Mouse (Mus musculus) intestine, embryonic 15.5 days (tissue): ENCODE data around the gene Ppp6r3. TPM values are rescaled to one million over a fixed set of nuclear protein-coding genes. Genes with fewer than 3 reads are reported as not detected.

Experiments used
- ATAC-seq: fragments of 200-750 bp; cut with Nextera tagmentation; 2 replicates; pipeline ENCODE4 v1.8.0; 2017; ENCODE audit warnings: moderate TSS enrichment, moderate library complexity
- H3K27ac ChIP-seq: fragments of 300-500 bp; sonication (generic); 2 replicates; pipeline ENCODE4 v1.5.1; 2015; ENCODE audit warnings: mild to moderate bottlenecking, inconsistent platforms
- H3K27me3 ChIP-seq: fragments of 300-500 bp; sonication (generic); replicated peaks from 2 replicates; pipeline ENCODE4 v1.6.1; 2015; ENCODE audit warnings: inconsistent platforms
- H3K36me3 ChIP-seq: fragments of 300-500 bp; sonication (generic); 2 replicates; pipeline ENCODE4 v1.6.1; 2015; ENCODE audit warnings: inconsistent platforms
- H3K4me1 ChIP-seq: fragments of 300-500 bp; sonication (generic); replicated peaks from 2 replicates; pipeline ENCODE4 v1.6.1; 2015; ENCODE audit warnings: inconsistent platforms
- H3K4me2 ChIP-seq: fragments of 300-500 bp; sonication (generic); replicated peaks from 2 replicates; pipeline ENCODE4 v1.6.1; 2015; ENCODE audit warnings: mild to moderate bottlenecking, inconsistent platforms
- H3K4me3 ChIP-seq: fragments of 300-500 bp; sonication (generic); replicated peaks from 2 replicates; pipeline ENCODE4 v1.5.1; 2015; ENCODE audit warnings: inconsistent platforms
- H3K9ac ChIP-seq: fragments of 300-500 bp; sonication (generic); 2 replicates; pipeline ENCODE4 v1.6.1; 2015; ENCODE audit warnings: inconsistent platforms
- H3K9me3 ChIP-seq: fragments of 300-500 bp; sonication (generic); 2 replicates; pipeline ENCODE4 v1.6.1; 2016; ENCODE audit warnings: inconsistent platforms
- WGBS: fragments of 180-500 bp; shearing (Covaris S2); methylation state at CpG from one replicate; pipeline ENCODE4 v1.1.7; 2015; 5-methylcytosine and 5-hydroxymethylcytosine counted together
- polyA plus RNA-seq: library from polyadenylated mRNA; unstranded; fragments of >200 nt; fragmentation: Nextera tagmentation; extraction: Ambion mirVana; gene quantifications from 2 replicates; pipeline ENCODE4 v1.2.1, GENCODE M21; 2015

Ppp6r3 gene
- polyA plus RNA-seq = 46.9 and 51.1 TPM in 2 replicates

DNA sequence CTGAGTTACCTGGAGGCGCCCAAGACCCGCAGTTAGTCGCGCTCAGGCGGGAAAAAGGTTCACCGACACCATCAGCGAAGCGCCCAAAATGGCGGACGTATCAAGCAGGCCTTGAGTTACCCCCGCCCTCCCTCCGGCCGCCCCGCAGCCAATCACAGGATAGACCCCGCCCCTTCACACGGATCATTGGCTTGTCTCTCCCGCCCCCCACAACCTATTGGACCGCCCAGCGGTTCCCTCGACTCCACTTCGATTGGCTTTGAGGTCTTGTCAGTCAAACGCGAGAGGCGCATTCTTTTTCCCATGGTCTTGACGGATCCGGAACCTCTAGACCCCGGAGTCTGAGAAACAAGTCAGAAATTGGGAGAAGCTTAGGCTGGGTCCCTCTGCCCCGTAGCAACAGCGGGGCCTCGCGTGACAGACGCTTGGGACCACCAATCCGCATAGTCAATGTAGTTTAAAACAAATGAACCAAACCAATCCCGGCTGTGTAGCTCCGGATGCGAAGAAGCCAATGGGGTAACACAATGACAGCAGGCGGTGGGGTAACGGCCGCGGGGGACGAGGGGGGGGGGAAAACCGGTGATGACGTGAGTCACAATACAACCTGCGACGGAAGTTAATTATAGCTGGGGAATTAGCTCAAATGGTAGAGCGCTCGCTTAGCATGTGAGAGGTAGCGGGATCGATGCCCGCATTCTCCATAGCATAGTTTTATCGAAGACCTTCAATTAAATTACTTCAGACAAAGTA lies at the start of gene Ppp6r3:
TSS of gene Ppp6r3 (minus strand) at position 118 of the 753 bp plus-strand sequence.
- Histone ChIP-seq H3K4me3 (peak within 1 kb of the TSS; percentile 86), H3K9ac (peak within 1 kb of the TSS; percentile 88), H3K4me2 (peak within 1 kb of the TSS; percentile 68), H3K36me3 (no peaks in the 10 kb centered on the region), H3K9me3 (no peaks in the 10 kb centered on the region), H3K4me1 (peaks cover 11% of the 10 kb centered on the region; the same call in 1 of the 2 replicates), H3K27me3 (no peaks in the 10 kb centered on the region), H3K27ac (peak within 1 kb of the TSS; percentile 94)
- WGBS = under 1% methylated on average over 51 of the region's 51 CpGs
- peak; percentile 98 for ATAC-seq

DNA sequence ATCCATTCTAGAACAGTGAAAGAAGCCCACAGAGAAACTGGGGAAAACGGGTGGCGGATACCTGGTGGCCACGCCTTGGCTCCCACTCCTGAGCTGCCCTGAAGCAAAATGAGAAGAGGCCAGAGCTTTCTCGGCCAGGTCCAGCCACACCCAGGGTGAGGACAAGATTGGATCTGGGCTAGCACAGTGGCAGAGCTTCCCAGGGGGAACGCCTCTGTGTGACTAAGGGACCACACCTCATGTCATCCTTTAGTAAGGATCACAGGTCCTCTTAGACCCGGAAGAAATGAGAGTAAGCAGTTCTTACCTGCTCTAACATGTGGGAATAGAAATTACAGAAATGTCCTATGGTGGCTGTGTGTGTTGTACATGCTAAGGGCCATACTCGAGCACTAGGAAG lies 49.6 kb upstream of the Ppp6r3 start:
- Histone ChIP-seq H3K9ac (no peak overlapping the region), H3K4me3 (no peak overlapping the region), H3K36me3 (peaks cover 55% of the 10 kb centered on the region), H3K4me2 (no peak overlapping the region), H3K4me1 (peaks cover 4% of the 10 kb centered on the region; the same call in 1 of the 2 replicates), H3K27me3 (no peaks in the 10 kb centered on the region), H3K9me3 (no peaks in the 10 kb centered on the region), H3K27ac (peak overlapping the region; percentile 14; the same call in 1 of the 2 replicates)
- peak; percentile 44 for ATAC-seq
- 75% methylated on average over 7 of the region's 7 CpGs for WGBS

DNA sequence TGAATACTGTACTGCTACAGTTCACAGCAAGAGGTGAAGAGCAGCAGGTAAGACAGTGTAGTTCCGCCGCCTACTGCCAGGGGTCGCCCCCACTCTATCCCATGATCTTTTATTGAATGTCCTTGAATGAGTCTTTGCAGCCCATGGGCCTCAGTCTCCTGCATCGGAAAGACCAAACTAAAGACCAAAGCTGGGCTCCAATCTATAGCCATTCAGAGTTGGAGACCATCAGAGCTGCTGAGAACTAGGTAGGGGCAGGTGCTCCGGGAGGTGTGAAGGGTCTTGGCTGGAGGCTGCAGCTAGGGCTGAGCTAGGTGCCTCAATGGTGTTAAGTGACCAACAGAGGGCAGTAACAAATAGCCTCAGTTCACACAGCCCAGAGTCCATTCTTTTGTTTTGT lies 48.3 kb upstream of the Ppp6r3 start:
- H3K9ac ChIP-seq = no peak overlapping the region
- no peak overlapping the region for H3K27ac ChIP-seq
- no peak overlapping the region for H3K4me3 ChIP-seq
- H3K4me1 ChIP-seq = peaks cover 4% of the 10 kb centered on the region; the same call in 1 of the 2 replicates
- peaks cover 53% of the 10 kb centered on the region for H3K36me3 ChIP-seq
- no peaks in the 10 kb centered on the region for H3K27me3 ChIP-seq
- H3K4me2 ChIP-seq = no peak overlapping the region
- no peaks in the 10 kb centered on the region for H3K9me3 ChIP-seq
- WGBS = 70% methylated on average over 5 of the region's 5 CpGs
- ATAC-seq = peak; percentile 52

- H3K27me3 ChIP-seq = no peaks in the 10 kb centered on the region
- H3K9ac ChIP-seq = no peak overlapping the region
- H3K4me3 ChIP-seq = no peak overlapping the region
- H3K4me1 ChIP-seq = peaks cover 4% of the 10 kb centered on the region; the same call in 1 of the 2 replicates
- no peak for ATAC-seq
- no peak overlapping the region for H3K27ac ChIP-seq
- H3K9me3 ChIP-seq = no peaks in the 10 kb centered on the region
- whole genome bisulfite sequencing = 95% methylated on average over 4 of the region's 4 CpGs
- H3K36me3 ChIP-seq = peaks cover 51% of the 10 kb centered on the region
- H3K4me2 ChIP-seq = no peak overlapping the region
Measured at GRCm38 (mm10) chr19:3623294-3623693, 47.7 kb upstream of the Ppp6r3 start.

DNA sequence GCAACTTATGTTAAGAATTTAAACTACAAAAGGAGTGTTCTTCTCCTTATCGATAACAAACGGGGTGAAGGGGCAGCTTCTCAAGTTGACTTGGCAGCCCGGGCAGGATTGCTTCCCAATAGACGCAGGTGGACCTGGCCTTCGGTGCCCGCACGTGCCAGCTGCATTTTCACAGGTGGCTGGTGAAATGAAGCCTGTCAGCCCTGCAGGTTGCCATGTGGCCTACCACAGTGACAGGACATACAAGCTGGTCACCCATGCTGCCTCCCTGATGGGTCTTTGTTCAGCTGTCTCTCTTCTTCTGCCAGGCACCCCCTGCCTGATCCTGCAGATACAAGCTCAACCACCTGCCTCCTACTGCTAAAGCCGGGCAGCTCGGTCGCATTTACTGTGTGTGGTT lies 45.3 kb upstream of the Ppp6r3 start:
- no peak overlapping the region for H3K4me2 ChIP-seq
- H3K36me3 ChIP-seq = peaks cover 40% of the 10 kb centered on the region
- no peaks in the 10 kb centered on the region for H3K27me3 ChIP-seq
- no peak overlapping the region for H3K4me3 ChIP-seq
- H3K4me1 ChIP-seq = 0 out of 2 replicates have a peak, but pooled peaks cover 4% of the 10 kb centered on the region
- H3K9me3 ChIP-seq = no peaks in the 10 kb centered on the region
- no peak overlapping the region for H3K9ac ChIP-seq
- H3K27ac ChIP-seq = no peak overlapping the region
- no peak for ATAC-seq
- WGBS = 96% methylated on average over 10 of the region's 10 CpGs

DNA sequence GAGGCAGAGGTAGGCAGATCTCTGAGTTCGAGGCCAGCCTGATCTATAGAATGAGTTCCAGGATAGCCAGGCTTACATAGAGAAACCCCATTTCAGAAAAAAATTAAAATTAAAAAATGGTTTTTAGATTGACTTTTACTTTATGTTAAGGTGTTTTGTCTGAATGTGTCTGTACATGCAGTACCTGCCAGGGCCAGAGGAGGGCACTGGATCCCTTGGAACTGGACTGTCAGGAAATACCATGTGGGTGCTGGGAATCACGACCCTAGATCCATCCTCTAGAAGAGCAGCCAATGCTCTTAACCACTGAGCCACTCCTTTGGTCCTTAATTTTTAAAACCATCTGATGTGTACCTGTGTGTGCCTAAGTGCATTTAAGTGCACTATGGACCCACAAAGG lies 43.8 kb upstream of the Ppp6r3 start:
- no peak for ATAC-seq
- Histone ChIP-seq H3K27ac (no peak overlapping the region), H3K36me3 (peaks cover 48% of the 10 kb centered on the region), H3K4me2 (no peak overlapping the region), H3K9ac (no peak overlapping the region), H3K4me3 (no peak overlapping the region), H3K27me3 (no peaks in the 10 kb centered on the region), H3K4me1 (no peaks in the 10 kb centered on the region), H3K9me3 (no peaks in the 10 kb centered on the region)
- 87% methylated on average over 2 of the region's 2 CpGs for WGBS

DNA sequence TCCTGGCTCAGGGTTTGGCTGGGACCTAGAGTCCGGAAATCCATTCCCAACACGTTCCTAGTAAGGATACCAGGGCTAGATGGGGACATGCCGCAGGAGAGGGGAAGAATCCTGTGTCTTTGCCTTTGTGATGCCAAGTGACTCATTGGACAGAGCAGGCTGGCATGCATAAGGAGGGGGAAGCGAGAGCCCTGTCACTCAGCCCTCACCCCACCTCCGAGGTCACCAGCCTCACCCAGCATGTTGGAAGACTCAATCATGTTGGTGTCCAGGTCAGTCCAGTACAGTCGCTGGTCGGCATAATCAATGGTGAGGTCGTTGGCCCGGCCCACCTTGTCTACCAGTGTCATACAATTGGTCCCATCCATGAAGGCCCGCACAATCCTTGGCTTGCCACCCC lies 38.4 kb upstream of the Ppp6r3 start:
- ATAC-seq = no peak

DNA sequence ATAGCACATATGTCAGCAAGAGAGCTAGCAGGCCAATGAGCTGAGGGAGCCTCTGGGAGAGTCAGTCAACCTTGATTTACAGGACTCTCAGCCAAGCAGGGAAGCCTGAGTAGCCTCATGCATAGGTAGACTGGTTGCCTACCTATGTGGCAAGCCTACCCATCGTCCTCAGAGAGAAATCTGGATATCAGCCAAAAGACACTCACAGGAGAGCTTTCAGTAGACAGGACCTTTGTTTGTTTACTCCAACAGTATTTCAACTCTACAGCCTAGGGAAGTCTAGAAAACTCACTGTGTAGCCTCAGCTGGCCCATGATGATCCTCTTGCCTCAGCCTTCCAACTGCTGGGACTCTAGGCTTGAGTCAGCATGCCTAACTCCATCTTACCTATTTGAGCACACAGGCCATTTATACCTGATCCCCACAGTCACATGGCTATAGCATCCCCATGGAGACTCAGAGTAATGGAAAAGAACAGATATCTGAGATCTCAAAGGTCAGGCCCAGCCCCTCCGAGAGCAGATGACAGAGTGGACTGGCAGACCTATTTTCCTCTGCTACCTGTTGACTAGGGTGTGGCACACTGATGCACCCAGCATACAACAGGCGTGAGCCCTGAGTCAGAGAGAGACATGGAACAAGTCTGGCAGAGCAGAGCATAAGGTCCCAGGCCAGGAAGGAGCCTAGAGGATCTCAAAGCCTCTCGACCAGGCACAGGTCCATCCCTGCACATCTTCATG lies 37.2 kb upstream of the Ppp6r3 start:
- H3K4me3 ChIP-seq = no peak overlapping the region

More for the DNA sequence above, 38.4 kb upstream of the Ppp6r3 start:
- WGBS = 93% methylated on average over 10 of the region's 10 CpGs
- H3K4me2 ChIP-seq = no peak overlapping the region
- H3K9me3 ChIP-seq = no peaks in the 10 kb centered on the region
- no peaks in the 10 kb centered on the region for H3K27me3 ChIP-seq
- H3K4me3 ChIP-seq = no peak overlapping the region
- 0 out of 2 replicates have a peak, but pooled peaks cover 2% of the 10 kb centered on the region for H3K4me1 ChIP-seq
- no peak overlapping the region for H3K9ac ChIP-seq
- H3K36me3 ChIP-seq = peaks cover 30% of the 10 kb centered on the region
- H3K27ac ChIP-seq = no peak overlapping the region

DNA sequence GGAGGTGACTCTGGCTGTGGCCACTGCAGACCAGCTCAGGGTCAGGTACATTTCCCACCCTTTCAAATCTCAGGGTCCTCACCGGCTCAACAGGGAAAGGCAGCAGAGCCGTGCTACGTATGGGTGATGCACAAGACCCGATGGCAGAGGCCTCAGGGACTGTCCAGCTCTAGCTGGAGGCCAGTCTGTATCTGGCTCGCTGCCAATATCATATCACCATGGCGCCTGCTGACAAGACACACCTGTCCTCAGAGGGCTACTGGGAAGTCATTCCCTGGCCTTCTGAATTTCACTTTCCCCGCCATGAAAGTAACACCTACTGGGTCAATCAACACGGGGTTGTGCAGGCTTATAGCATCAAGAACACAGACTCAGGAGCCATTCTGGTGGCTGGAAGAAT lies 36.2 kb upstream of the Ppp6r3 start:
- H3K9me3 ChIP-seq = no peaks in the 10 kb centered on the region
- H3K9ac ChIP-seq = no peak overlapping the region
- 0 out of 2 replicates have a peak, but pooled peaks cover 2% of the 10 kb centered on the region for H3K4me1 ChIP-seq
- WGBS = 65% methylated on average over 8 of the region's 8 CpGs
- no peak overlapping the region for H3K4me2 ChIP-seq
- H3K27ac ChIP-seq = no peak overlapping the region
- H3K4me3 ChIP-seq = no peak overlapping the region
- ATAC-seq = 0 out of 2 replicates have a peak, but pooled peaks have one; percentile 46
- H3K27me3 ChIP-seq = no peaks in the 10 kb centered on the region
- peaks cover 34% of the 10 kb centered on the region for H3K36me3 ChIP-seq

More for the DNA sequence above, 37.2 kb upstream of the Ppp6r3 start:
- no peak overlapping the region for H3K27ac ChIP-seq
- ATAC-seq = peak; percentile 75
- H3K27me3 ChIP-seq = no peaks in the 10 kb centered on the region
- H3K4me1 ChIP-seq = 0 out of 2 replicates have a peak, but pooled peaks cover 2% of the 10 kb centered on the region
- no peak overlapping the region for H3K4me2 ChIP-seq
- no peaks in the 10 kb centered on the region for H3K9me3 ChIP-seq
- 84% methylated on average over 4 of the region's 4 CpGs for WGBS
- no peak overlapping the region for H3K9ac ChIP-seq
- H3K36me3 ChIP-seq = peaks cover 34% of the 10 kb centered on the region

GRCm38 (mm10) chr19:3610886-3611285 lies 35.3 kb upstream of the Ppp6r3 start:
- no peaks in the 10 kb centered on the region for H3K27me3 ChIP-seq
- WGBS = 87% methylated on average over 2 of the region's 2 CpGs
- H3K4me2 ChIP-seq = no peak overlapping the region
- H3K9ac ChIP-seq = no peak overlapping the region
- H3K9me3 ChIP-seq = no peaks in the 10 kb centered on the region
- H3K27ac ChIP-seq = no peak overlapping the region
- no peak overlapping the region for H3K4me3 ChIP-seq
- H3K36me3 ChIP-seq = peaks cover 37% of the 10 kb centered on the region
- no peak for ATAC-seq
- H3K4me1 ChIP-seq = 0 out of 2 replicates have a peak, but pooled peaks cover 2% of the 10 kb centered on the region

GRCm38 (mm10) chr19:3609826-3610225 lies 34.3 kb upstream of the Ppp6r3 start:
- H3K36me3 ChIP-seq = peaks cover 36% of the 10 kb centered on the region
- H3K4me3 ChIP-seq = no peak overlapping the region
- H3K27me3 ChIP-seq = no peaks in the 10 kb centered on the region
- no peaks in the 10 kb centered on the region for H3K9me3 ChIP-seq
- no peak overlapping the region for H3K4me2 ChIP-seq
- H3K9ac ChIP-seq = no peak overlapping the region
- WGBS = 89% methylated on average over 10 of the region's 10 CpGs
- no peak for ATAC-seq
- H3K4me1 ChIP-seq = 0 out of 2 replicates have a peak, but pooled peaks cover 2% of the 10 kb centered on the region
- H3K27ac ChIP-seq = no peak overlapping the region

DNA sequence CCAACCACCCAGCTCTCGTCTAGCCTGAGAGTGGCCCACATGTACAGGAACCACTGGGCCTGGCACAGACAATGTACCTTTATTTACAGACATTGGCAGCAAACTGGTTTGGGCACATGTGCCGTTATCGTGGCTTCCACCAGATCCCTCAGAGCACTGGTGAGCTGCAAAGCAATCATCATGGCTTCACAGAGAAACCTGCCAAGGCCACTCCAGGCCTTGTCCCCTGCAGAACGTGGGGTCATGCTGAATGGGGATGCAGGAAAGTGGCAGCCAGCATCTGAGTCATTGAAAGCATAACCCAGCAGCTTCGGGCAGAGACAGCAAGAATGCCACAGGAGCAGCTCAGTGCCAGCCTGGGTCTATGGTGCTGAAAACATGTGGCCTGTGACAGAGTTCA lies 18.8 kb upstream of the Ppp6r3 start:
- WGBS = 86% methylated on average over 5 of the region's 5 CpGs
- Histone ChIP-seq H3K27ac (no peak overlapping the region), H3K36me3 (peaks cover 51% of the 10 kb centered on the region), H3K4me1 (no peaks in the 10 kb centered on the region), H3K9ac (no peak overlapping the region), H3K27me3 (no peaks in the 10 kb centered on the region), H3K4me2 (no peak overlapping the region), H3K4me3 (no peak overlapping the region), H3K9me3 (no peaks in the 10 kb centered on the region)
- no peak for ATAC-seq
